Mouse (Mus musculus) bone marrow macrophage, adult 2 months (primary cell): ENCODE data around the gene Snrpa.

Experiments used
- CTCF ChIP-seq: IDR thresholded peaks from 2 replicates; pipeline ENCODE4 v1.5.1; 2012; ENCODE audit warnings: low read depth, mild to moderate bottlenecking, low read length, moderate library complexity
- POLR2A ChIP-seq: IDR thresholded peaks from 2 replicates; pipeline ENCODE4 v1.6.1; 2012; ENCODE audit warnings: mild to moderate bottlenecking, low read depth, low read length, borderline replicate concordance

DNA sequence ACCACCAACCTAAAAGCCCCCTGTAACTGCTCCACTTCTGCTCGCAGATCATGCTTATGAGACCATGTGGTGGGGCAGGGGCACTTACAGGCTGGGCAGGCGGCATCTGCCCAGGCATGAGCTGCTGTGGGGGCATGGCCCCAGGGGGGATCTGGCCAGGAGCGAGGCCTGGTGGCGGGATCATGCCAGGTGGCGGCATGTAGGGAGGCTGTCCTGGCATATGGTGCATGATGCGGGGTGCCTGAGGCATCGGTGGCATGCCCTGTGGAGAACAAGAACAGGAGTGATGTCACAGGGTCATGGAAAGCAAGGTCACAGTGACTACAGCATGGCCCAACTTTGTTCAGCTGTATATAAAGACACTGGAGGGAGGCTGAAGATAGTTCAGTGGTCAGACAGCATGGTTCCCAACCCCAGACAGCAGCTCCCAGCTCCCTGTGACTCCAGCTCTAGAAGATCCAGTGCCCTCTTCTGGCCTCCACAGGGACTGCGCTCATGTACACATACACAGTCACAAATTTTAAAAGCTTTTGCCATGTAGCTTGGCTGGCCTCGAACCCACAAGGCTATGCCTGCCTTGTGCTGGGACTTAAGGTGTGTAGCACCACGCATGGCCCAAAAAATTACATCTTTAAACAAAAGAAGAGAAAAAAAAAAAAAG is 6.7 kb downstream of the Snrpa start:
- TF ChIP-seq CTCF (no peak; the same call in 1 of the 2 replicates), POLR2A (no peak)
